Mouse (Mus musculus): ENCODE measurements around the gene Ubac2.

Ubac2 gene

GRCm38 (mm10) chr14:121894511-121895135 is 16.2 kb downstream of the Ubac2 start:
- DNase-seq (ENCODE audit: low spot score in 2 of 2): no peak

GRCm38 (mm10) chr14:121895316-121895715 is 16.9 kb downstream of the Ubac2 start:
- DNase-seq (ENCODE audit: low spot score in 2 of 2): no peak

- DNase-seq (ENCODE audit: low spot score in 2 of 2): no peak
Measured at GRCm38 (mm10) chr14:121896126-121897090, 18.0 kb downstream of the Ubac2 start.

GRCm38 (mm10) chr14:121897773-121898172 is 19.4 kb downstream of the Ubac2 start:
- DNase-seq (ENCODE audit: low spot score in 2 of 2): no peak

GRCm38 (mm10) chr14:121898509-121898908 is 20.1 kb downstream of the Ubac2 start:
- peak in 1 of 2 experiments; percentile 22 for DNase-seq (ENCODE audit: low spot score in 2 of 2)

GRCm38 (mm10) chr14:121899071-121899470 is 20.7 kb downstream of the Ubac2 start:
- DNase-seq (ENCODE audit: low spot score in 2 of 2): no peak

- no peak for DNase-seq (ENCODE audit: low spot score in 2 of 2)
Measured at GRCm38 (mm10) chr14:121901511-121901910, 23.1 kb downstream of the Ubac2 start.

- DNase-seq (ENCODE audit: low spot score in 2 of 2): no peak
Measured at GRCm38 (mm10) chr14:121903381-121903876, 25.0 kb downstream of the Ubac2 start.

- DNase-seq (ENCODE audit: low spot score in 2 of 2): no peak
Measured at GRCm38 (mm10) chr14:121904754-121905153, 26.3 kb downstream of the Ubac2 start.

- DNase-seq (ENCODE audit: low spot score in 2 of 2): no peak
Measured at GRCm38 (mm10) chr14:121906341-121906991, 28.0 kb downstream of the Ubac2 start.

- DNase-seq (ENCODE audit: low spot score in 2 of 2): no peak
Measured at GRCm38 (mm10) chr14:121906992-121907681, 28.7 kb downstream of the Ubac2 start.

- DNase-seq (ENCODE audit: low spot score in 2 of 2): no peak
Measured at GRCm38 (mm10) chr14:121909868-121910267, 31.4 kb downstream of the Ubac2 start.

GRCm38 (mm10) chr14:121912501-121912900 is 34.1 kb downstream of the Ubac2 start:
- DNase-seq (ENCODE audit: low spot score in 2 of 2): no peak

GRCm38 (mm10) chr14:121915143-121915542 is 36.7 kb downstream of the Ubac2 start:
- DNase-seq (ENCODE audit: low spot score in 2 of 2): no peak

- DNase-seq (ENCODE audit: low spot score in 2 of 2): peak; percentile 37 to 47
Measured at GRCm38 (mm10) chr14:121915621-121916020, 37.2 kb downstream of the Ubac2 start, which contains the start of gene Gpr18. Gene Gpr18 (minus strand): TSS chr14:121915781.

- no peak for DNase-seq (ENCODE audit: low spot score in 2 of 2)
Measured at GRCm38 (mm10) chr14:121916311-121917094, 38.1 kb downstream of the Ubac2 start.

- DNase-seq (ENCODE audit: low spot score in 2 of 2): no peak
Measured at GRCm38 (mm10) chr14:121918266-121918665, 39.8 kb downstream of the Ubac2 start.

- peak in 1 of 2 experiments; percentile 56 for DNase-seq (ENCODE audit: low spot score in 2 of 2)
Measured at GRCm38 (mm10) chr14:121919752-121920151, 41.3 kb downstream of the Ubac2 start.

GRCm38 (mm10) chr14:121920511-121921124 is 42.2 kb downstream of the Ubac2 start:
- no peak for DNase-seq (ENCODE audit: low spot score in 2 of 2)

GRCm38 (mm10) chr14:121922016-121922415 is 43.6 kb downstream of the Ubac2 start:
- no peak for DNase-seq (ENCODE audit: low spot score in 2 of 2)
